Mouse (Mus musculus) cerebellum, adult 9-10 months (tissue): ENCODE results near the gene Osbpl8.

Experiments used
- DNase-seq: peaks from one replicate; pipeline ENCODE4 v3.0.0; 2022

The Osbpl8 gene

DNA sequence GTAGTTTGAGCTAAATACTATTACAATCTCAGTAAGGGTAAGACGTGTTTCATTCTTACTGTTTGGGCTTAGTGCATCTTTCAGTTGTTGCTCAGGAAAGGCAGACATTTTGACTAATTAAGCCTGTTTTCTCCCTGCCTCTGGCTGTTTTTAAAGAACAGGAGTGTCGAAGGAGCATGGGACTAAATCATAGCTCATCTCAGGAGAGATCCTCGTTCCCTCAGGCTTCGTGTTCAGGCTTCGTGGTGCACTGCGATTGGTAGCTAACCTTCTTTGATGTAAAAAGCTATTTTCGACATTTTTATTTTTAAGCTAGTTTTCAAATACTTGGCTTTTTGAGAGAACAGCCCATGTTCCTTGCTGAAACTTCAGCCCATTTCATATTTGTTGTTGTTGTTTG is 78.1 kb downstream of the Osbpl8 start:
- no peak for DNase-seq

DNA sequence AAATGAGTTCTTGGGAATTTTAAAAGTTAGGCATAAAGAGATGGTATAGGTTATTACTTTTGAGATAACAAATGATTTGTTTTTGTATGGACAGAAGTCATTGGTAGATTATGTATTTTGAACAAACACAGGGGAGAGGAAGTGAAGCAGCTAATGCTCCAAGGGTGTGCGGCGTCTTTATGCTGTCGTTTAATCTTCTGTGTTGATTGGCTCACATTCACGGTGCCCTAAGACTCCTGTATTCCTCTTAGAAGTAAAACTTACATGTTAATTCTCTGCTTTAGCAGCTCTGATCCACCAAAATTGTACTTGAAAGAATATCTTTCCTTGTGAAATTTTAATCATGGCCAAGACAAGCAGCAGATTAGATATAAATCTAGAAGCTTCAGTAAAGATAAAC is 83.1 kb downstream of the Osbpl8 start:
- no peak for DNase-seq

DNA sequence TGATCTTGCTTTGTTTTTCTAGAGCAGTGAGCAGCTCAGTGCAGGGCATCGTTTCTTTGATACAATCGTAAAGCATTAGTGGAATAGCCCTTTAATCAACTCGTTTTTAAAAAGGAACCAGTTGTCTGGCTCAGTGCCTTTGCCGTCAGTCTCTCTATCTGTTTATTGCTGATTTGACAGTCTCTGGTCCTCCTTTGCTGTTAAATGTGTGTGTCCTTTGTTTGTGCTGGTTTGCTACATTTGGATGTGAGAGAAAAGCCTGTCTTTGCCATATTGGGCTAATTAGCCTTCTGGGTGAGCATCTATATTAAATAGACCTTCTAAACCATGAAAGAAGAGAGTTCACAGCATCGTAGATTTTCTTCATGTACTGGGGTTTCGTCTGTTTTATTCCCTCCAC is 83.6 kb downstream of the Osbpl8 start:
- DNase-seq = no peak

DNA sequence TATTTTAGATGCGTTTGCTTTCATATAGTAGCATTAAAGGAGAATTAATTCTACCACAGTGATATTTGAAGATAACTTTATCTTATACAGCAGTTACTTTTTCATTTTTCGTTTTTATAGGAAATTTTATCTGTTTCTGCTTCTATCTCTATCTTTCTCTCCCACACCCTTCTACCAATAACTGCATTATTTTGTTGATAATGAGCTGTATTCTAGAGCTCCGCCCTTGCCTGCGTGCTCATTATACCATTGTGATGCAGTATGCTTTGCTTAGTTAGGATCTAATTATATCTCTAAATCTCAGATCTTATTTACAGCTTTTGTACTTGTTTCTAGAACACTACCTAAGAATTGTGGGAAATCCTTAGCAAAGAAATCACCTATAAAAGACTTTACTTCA is 85.6 kb downstream of the Osbpl8 start:
- no peak for DNase-seq

DNA sequence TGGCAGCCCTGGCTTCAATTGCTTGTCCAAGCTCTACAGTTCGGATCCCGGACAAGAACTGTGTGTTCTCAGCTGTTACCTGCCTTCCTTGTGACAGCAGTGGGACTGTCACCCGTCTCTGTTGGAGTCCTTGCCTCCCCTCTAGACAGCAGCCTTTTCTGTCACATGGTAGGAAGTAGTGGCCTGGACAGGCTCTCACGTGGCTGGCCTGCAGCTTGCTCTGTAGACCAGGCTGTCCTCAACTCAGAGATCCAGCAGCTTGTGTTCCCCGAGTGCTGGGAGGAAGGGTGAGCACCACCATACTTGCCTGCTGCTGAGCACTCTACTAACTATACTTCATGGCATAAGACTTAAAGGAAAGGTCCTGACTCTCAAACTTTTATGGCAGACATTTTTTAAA is 87.1 kb downstream of the Osbpl8 start:
- DNase-seq = no peak

DNA sequence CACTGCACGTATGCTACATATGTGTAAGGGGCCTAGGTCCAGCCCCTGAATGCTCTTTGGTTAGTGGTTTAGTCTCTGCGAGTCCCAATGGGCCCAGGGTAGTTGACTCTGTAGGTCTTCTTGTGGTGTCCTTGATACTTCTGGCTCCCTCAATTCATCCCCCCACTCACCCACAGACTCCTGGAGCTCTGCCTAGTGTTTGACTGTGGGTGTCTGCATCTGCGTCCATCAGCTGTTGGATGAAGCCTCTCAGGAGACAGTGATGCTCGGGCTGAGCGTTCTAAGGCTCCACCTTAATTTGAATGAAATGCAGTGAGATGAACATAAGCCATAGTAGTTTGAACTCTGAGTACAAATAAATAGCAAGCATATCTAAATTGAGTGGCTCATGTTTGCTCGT is 90.7 kb downstream of the Osbpl8 start:
- no peak for DNase-seq

DNA sequence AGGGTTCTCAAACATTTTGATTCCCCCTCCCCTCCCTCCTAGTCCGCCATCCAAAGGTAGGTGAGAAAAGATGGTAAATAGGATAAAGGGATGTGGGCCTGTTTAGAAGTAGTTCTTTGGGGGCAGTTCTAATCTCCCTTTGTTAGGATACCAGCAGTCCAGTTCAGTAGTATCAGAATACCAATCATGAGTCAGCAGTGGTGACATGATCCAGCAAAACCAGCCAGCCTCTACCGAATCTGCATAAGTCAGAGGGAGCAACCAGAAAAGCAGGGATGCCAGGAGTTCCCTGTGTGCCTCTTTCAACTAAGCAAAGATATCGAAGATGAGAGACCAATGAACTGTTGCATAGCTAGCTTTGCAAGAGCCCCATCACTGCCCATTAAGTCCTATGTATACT is 91.6 kb downstream of the Osbpl8 start:
- DNase-seq = no peak

DNA sequence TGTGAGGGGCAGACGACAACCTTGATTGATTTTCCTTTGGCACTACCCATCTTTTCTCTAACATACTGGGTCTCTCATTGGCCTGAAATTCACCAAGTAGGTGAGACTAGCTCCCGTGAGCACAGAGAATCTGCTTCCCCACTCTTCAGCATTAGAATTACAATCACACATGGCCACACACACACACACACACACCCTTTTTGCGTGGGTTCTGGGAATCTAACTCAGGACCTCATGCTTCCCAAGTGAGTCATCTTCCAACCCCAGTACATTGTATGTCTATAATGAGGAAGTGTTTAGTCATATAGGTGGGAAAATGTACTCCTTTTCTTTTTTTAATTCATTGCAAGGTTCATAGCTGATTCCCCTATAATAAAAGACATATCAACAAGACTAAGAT is 92.8 kb downstream of the Osbpl8 start:
- no peak for DNase-seq

DNA sequence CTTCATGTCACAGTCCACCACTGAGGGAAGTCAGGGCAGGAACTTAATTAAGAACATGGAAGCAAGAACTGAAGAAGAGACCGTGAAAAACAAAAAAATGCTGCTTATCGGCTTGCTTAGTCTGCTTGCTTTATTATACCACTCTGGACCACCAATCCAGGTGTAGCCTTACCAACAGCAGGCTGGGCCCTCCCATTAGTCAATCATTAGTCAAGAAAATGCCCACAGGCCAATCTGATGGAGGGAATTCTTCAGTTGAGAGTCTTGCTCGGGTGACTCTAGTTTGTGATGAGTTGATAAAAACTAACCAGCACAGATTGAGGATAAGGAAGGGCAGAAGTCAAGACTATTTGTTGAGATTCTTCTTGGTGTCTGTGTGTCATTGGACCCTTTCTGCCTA is 93.7 kb downstream of the Osbpl8 start:
- no peak for DNase-seq

DNA sequence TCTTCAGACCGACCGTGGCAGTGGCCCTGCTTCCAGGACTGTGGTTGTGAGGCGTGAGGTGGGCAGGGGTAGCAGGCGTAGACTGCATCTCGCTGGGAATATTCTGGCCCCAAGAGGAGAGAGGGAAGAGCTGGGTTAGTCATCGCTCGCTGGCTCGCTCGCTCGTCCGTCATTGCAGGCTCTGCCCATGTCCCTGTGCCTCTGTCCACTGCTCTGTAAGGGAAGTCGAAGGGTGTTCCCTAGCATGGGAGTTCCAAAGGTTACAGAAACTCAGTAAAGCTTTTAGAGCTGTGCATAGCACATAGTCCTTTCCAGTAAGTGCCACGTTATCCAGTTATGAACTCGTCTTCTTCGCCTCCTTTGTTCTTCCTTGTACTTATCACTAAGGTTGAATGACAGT is 107.1 kb downstream of the Osbpl8 start:
- no peak for DNase-seq

DNA sequence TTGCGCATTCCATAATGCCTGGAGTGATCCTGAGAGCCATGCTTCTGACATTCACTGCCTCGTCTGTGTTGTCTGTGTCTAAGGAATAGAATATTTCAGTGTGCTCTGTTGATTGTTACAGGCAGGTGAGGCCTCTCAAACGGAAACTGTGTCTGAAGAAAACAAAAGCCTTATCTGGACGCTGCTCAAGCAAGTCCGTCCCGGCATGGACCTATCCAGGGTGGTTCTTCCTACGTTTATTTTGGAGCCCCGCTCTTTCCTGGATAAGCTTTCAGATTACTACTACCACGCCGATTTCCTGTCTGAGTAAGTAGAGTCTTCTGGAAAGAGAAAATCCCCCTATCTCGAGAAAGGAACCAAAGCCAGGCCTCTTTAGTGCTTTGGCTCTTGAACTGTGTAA is 108.4 kb downstream of the Osbpl8 start:
- no peak for DNase-seq

DNA sequence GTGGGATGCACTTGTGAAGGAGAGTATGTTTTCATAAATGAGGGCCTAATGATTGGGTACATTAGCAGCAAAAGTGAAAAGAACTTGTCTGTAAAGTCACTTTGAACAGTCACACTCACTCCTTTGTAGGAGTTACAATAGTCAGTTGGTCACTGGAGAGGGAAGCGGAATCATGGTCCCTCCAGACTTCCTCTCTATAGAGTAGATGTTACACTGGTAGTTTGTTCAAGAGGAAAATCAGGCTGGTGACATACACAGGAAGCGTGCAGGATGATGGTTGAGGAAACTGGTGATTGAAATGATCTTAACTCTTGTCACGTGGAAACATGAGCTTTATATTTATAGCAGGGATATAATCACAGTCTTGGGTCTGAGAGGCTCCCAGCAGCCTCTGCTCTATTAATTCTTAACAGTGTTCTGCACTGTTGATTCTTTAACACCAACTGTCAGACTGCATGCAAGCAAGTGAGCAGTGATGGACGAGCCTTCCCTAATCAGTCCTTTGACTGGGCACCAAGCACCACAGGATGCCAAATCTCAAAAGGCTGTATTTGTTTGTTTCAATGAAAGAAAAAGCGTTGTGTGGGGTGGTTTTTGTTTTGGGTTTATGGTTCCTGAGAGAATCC is 109.0 kb downstream of the Osbpl8 start:
- no peak for DNase-seq

DNA sequence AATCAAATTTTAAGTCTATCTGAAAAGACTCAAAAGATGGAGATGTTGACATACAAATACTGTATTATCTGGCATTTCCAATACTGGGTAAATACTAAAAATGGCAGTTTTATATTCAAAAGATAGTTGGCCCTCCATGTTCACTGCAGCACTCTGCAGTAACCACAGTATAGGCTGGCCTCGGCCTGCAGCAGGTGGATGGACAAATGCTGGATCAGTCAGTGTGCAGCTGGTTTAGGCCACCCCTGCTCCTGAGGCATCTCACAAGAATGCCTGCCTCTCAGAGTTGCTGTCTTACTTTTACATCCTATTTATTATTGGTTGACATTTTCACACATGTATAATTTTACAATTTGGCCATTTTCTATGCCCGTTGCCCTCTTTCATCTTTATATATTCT is 111.3 kb downstream of the Osbpl8 start:
- DNase-seq = no peak

DNA sequence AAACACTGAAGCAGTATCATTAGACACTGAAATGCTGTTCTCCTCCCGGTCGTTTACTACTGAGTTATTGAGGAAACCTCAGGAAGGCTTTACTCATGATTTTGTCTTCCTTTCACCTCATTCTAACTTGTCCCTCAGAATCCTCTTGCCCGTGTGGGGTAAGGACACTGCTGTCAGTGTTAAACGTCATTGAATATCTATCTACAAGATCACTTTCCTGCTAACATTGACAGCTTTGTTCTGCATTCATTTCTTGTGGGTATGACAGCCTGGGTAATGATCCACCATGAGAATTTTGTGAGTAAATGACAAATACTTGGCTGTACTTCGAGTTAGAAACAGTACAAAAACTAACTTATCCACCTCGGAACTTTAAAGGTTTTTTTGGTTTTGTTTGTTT is 133.1 kb downstream of the Osbpl8 start:
- peak; percentile 19 for DNase-seq

DNA sequence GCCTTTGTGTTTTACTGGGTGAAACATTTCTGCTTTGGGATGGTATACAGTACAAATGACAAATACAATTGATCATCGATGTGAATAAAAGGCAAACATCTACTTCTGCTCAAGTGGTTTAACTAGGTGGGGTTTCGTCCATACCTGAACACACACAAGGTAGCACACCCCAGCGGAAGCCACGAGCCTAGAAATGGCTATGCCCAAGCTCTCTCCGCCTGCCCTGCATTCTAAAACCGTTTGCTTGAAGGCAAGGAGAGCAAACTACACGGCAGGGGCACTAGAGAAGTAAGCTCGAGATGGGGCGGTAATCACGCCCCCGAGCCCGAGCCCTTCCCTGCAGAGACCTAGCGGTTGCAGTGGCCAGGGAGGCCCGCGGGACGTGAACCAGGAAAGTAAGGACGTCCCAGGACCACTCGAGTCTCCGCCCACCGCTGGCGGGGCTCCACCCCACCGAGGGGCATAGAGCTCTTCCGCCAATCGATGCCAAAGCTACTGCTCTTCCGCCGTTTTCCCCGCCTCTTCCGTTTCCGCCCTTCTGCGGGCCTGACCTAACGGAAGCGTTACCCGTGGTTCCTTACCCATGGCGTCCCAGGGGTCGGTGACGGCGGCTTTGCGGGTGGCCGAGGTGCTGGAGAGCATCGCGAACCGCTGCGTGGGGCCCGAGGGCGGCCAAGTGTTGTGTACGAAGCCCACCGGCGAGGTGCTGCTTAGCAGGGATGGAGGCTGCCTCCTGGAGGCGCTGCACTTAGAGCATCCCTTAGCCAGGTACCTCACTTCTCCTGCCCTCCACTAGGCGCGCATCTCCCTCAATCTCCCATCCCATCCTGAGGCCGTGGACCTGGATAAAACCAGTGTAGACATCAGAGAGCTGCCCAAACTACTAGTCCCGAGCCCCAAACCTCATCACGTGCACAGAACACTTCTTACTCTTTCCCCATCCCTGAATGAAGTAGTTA is 133.9 kb downstream of the Osbpl8 start, which contains the start of gene Bbs10:
TSS of gene Bbs10 (plus strand) at position 540 of the 959 bp plus-strand sequence.
- peak; percentile 96 for DNase-seq

DNA sequence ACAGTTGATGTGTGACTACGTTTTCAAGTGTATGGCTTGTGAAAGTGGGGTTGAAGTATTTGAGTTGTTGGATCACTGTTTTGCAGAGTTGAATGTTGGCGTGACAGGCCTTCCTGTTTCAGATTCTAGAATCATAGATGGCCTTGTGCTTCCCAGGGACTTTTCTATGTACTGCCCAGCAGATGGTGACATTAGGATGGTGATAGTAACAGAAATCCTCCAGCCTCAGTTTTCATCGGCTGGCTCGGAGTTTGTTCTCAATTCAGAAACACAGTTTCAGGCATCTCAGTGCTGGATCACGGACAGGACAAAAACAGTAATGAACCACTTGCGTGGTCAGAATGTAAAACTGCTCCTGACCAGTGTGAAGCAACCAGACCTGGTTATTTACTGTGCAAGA is 135.0 kb downstream of the Osbpl8 start:
- peak; percentile 37 for DNase-seq

DNA sequence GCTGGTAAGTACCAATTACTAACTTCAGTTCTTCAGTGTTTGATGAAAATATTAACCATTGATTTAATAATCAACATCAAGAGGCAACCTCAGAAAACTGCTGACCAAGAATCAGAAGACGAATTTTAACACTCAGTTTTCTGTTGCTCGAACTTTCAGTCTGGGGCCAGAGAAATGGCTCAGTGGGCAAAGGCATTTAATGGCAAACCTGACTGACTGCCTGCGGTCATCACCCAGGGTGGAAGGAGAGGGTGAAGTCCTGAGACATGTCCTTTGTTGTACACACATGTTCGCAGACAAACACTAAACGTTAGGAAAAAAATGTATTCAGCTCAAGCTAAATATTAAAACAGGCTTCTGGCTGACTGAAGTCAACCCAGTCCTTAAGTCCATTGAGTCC is 136.5 kb downstream of the Osbpl8 start:
- DNase-seq = no peak

DNA sequence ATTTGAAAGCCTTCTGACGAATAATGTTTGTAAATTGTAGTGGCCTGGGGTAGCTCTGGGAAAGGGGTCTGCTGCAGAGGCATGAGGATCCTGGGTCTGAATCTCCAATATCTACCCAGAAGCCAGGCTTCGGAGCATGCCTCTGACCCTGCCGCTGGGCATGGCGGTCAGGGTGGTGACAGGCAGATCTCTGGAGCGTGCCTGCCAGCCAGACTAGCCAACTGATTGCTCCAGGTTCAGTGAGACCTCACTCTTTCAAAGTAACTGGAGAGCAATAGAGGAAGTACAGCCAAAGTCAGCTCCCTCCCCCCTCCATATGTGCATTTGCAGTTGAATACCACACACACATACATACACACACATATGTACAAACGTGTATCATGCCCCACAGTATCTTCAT is 137.9 kb downstream of the Osbpl8 start:
- DNase-seq = no peak

DNA sequence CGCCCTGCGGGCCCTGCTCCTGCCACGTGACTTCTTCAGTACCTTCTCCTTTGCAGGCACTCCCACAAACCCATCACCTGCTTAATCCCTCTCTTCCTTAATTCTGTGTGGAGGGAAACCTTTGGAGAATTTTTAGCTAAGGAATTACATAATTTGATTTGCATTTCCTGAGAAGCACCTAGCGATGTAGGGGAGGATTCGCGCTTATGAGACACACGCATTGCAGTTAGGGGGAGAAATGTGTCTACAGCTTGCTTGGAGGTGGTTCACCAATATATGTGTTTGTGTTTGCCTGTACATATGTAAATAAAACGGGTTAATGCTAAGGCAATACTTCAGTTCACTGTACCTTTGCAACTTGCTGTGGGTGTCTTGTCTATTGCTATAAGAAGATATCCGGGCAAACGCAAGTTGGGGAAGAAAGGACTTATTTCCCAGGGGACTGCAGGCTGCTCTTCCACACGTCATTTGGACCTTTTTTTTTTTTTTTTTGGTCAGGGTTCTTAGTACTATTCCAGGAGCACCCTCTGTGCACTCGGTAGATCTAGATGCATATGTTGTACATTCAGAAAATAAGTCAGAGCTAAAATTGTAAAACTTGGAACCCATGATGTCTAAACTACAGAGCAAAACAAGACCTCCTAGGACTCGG is 144.4 kb downstream of the Osbpl8 start:
- no peak for DNase-seq

DNA sequence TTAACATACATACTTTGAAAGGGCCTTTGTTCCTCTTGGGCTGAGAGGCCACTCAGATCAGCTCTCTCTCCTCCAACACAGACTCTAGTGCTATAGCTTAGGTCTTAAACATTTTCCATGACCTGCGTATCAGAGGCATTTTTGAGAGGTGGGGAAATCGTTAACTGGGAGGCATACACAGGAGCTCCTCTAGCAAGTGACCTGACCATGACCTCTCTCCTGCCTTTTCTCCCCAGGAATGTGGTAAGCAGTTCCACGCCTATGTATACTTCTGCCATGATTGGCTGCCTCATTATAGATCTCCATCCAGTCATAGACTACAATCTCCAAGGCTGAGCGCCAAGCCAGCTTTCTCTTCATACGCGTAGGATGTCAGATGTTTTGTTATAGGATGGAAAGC is 148.7 kb downstream of the Osbpl8 start:
- DNase-seq = no peak

DNA sequence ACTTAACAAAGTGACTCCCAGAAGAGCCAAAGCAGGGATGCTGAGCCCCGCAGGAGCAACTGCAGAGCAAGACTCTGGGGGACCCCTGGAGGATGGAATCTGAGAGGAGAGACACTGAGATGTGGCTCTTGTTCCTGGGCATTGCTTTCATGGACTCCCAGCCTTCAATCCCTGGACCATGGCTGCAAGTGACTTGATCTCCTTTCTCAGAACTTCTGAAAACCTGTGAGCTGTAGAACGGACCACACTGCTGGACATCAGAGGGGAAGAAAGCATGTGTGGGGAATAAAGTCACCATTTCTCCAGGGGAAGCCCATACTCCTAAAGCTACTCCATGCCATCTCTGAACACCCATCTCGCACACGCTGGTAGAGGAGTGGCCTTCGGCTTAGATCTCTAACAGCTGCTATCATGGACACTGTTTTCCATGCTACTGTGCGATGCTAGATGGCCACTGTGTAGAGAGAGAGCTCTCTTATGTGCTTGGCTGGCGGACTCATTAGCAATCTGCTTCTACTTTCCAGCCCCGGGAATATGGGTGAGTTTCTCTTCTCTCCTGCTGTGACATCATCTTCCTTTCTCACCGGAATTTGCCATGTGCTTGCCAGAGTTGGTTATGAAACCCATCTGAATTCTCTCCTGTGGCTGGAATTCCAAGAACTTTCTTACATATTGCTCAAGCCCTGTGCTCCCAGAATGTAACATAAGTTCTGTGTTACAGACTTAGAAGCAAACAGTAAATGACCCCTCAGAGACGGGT is 150.3 kb downstream of the Osbpl8 start:
- no peak for DNase-seq

DNA sequence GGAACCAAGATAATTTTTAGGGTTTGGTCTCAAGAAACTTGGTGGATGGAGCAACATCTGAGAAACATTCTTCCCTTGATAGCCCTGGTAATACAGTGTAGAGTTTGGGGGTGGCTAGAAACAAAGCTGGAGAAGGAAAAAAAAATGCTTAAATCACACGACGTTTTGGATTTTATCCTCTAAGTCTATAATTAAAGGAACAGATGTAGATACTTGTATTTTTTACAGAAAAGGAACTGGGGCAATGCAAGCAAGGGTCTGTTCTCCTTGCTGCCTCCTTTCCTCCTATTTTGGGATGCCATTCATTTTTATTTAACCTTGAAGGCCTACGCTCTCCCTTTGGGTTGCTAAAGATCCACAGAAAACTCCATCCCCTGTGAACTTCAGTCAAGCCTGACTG is 151.4 kb downstream of the Osbpl8 start:
- DNase-seq = no peak

DNA sequence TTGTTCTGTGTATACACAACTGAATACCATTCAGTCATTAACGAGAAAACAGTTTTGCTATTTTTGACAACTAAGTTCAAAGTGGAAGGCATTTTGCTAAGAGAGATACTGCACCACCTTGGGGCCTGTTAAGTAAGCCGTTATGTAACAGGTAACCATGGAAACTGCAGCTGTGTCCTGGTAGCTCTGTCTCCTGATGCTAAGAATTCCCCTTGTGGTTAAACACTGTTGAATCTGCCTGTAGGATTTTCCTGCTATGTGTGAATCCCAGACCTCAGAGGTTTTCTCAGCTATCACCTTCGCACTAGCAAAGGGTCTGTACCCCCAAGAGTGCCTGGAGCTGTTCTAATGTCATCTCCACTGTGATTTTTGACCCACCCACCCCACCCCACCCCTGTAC is 153.5 kb downstream of the Osbpl8 start:
- no peak for DNase-seq
